Mouse (Mus musculus) central nervous system, embryonic 14 days (tissue): ENCODE data around the gene Stxbp4. TPM values are rescaled to one million over a fixed set of nuclear protein-coding genes. Genes with fewer than 3 reads are reported as not detected.

Experiments used
- polyA plus RNA-seq: library from polyadenylated mRNA; depleted of rRNA; stranded (reverse); fragments of >200 nt; gene quantifications from 2 replicates; pipeline ENCODE4 v1.2.3, GENCODE M21; 2012; rRNA removed

Gene Stxbp4
- polyA plus RNA-seq, result 9.7 and 10.5 TPM in 2 replicates

DNA sequence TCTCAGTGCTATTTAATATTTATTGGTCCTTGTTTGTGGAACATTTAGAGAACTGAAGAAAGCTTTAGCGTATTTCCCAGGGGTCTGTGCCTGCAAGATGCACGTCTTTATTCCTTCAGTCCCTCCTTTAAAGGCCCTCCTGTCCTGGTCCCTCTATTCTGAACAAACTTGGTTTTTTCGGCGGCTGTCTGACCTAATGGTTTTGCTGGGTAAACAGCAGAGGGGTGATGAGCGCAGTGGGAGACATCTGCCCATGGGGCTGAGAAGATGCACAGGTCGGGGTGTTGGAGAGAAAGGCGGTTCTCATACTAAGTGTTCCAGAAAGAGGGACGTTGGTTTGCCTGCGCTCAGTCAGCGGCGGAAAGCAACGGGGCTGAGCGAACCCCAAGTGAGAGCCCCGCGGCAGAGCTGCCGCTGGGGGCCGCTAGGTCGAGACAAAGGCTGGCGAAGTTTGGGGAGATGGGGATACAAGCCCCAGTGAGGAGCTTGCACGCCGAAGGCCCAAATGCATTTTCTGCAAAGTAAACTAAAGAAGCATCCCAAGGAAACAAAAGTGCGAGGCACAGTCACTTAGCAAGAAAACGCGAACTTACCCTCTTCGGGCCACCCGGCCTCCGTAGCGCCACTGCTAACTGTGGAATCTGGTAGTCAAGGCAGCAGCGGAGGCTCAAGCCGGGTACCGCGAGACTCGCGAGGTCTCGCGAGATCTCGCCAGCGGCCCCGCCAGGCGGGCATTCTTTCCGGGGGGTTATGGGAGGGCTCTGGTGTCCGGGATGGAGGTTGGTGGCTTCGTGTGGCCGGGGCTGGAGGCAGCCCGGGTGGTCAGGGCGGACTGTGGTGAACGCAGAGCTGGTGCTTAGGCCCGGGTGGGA lies at the start of gene Stxbp4, which contains the start of gene Cox11:
TSS of gene Stxbp4 (minus strand) at position 645 of the 872 bp plus-strand sequence.
TSS of gene Cox11 (plus strand) at position 734 of the 872 bp plus-strand sequence.

Other genes starting within 250 kb of the Stxbp4 start
- 3.9 and 5.5 TPM in 2 replicates for gene Hlf, start 247.2 kb downstream of the Stxbp4 start, polyA plus RNA-seq
- 29.7 and 31.1 TPM in 2 replicates for gene Cox11, start 89 bp upstream of the Stxbp4 start, polyA plus RNA-seq
- gene Tom1l1, start 50.3 kb upstream of the Stxbp4 start, polyA plus RNA-seq, result 11.7 and 14.7 TPM in 2 replicates